Mouse (Mus musculus): ENCODE measurements at regions not wholly inside any gene's neighbourhood (a gene's known extent, or its start where the extent isn't known, plus 50 kb on each side); places are given as distances from the start of the nearest gene placed in this dataset.

- TF ChIP-seq POLR2A (IDR thresholded peaks at IDR 0.05; ENCODE audit: control insufficient read depth, low read depth, low read length) (no peak), CTCF (IDR thresholded peaks at IDR 0.05; ENCODE audit: control insufficient read depth, insufficient read depth, insufficient replicate concordance, low read depth, low read length) (no peak)
- Histone ChIP-seq H3K36me3 (ENCODE audit: control insufficient read depth, insufficient read depth, low read length) (no peaks in the 10 kb centered on the region), H3K27me3 (ENCODE audit: control insufficient read depth, insufficient read depth, low read length) (no peaks in the 10 kb centered on the region), H3K4me1 (ENCODE audit: control insufficient read depth, insufficient read depth, low read length) (no peaks in the 10 kb centered on the region; the same call in 1 of the 2 replicates), H3K27ac (ENCODE audit: control insufficient read depth, insufficient read depth, low read depth, low read length) (no peak overlapping the region), H3K4me3 (ENCODE audit: control insufficient read depth, low read depth, low read length) (peak overlapping the region; percentile 4; the same call in 1 of the 2 replicates)
These were observed 105.7 kb upstream of the Nt5e start for GRCm38 (mm10) chr9:88221276-88221675.

- no peak overlapping the region for H3K4me3 ChIP-seq (ENCODE audit: control insufficient read depth, low read depth, low read length)
- no peak overlapping the region for H3K27ac ChIP-seq (ENCODE audit: control insufficient read depth, insufficient read depth, low read depth, low read length)
- TF ChIP-seq POLR2A (IDR thresholded peaks at IDR 0.05; ENCODE audit: control insufficient read depth, low read depth, low read length): no peak
- peak; percentile 17; the same call in 1 of the 2 replicates for TF ChIP-seq CTCF (IDR thresholded peaks at IDR 0.05; ENCODE audit: control insufficient read depth, insufficient read depth, insufficient replicate concordance, low read depth, low read length)
- H3K27me3 ChIP-seq (ENCODE audit: control insufficient read depth, insufficient read depth, low read length): no peaks in the 10 kb centered on the region
- no peaks in the 10 kb centered on the region for H3K36me3 ChIP-seq (ENCODE audit: control insufficient read depth, insufficient read depth, low read length)
- no peaks in the 10 kb centered on the region; the same call in 1 of the 2 replicates for H3K4me1 ChIP-seq (ENCODE audit: control insufficient read depth, insufficient read depth, low read length)
These were observed 105.1 kb upstream of the Nt5e start for GRCm38 (mm10) chr9:88221850-88222353.

GRCm38 (mm10) chr9:88237126-88237525, 89.9 kb upstream of the Nt5e start:
- Histone ChIP-seq H3K27ac (ENCODE audit: control insufficient read depth, insufficient read depth, low read depth, low read length) (no peak overlapping the region), H3K4me3 (ENCODE audit: control insufficient read depth, low read depth, low read length) (no peak overlapping the region), H3K36me3 (ENCODE audit: control insufficient read depth, insufficient read depth, low read length) (no peaks in the 10 kb centered on the region), H3K27me3 (ENCODE audit: control insufficient read depth, insufficient read depth, low read length) (no peaks in the 10 kb centered on the region), H3K4me1 (ENCODE audit: control insufficient read depth, insufficient read depth, low read length) (peaks cover 2% of the 10 kb centered on the region; the same call in 1 of the 2 replicates)
- no peak for TF ChIP-seq CTCF (IDR thresholded peaks at IDR 0.05; ENCODE audit: control insufficient read depth, insufficient read depth, insufficient replicate concordance, low read depth, low read length)
- no peak for TF ChIP-seq POLR2A (IDR thresholded peaks at IDR 0.05; ENCODE audit: control insufficient read depth, low read depth, low read length)

- Histone ChIP-seq H3K27me3 (ENCODE audit: control insufficient read depth, insufficient read depth, low read length) (no peaks in the 10 kb centered on the region), H3K4me1 (ENCODE audit: control insufficient read depth, insufficient read depth, low read length) (peaks cover 2% of the 10 kb centered on the region; the same call in 1 of the 2 replicates), H3K27ac (ENCODE audit: control insufficient read depth, insufficient read depth, low read depth, low read length) (no peak overlapping the region), H3K4me3 (ENCODE audit: control insufficient read depth, low read depth, low read length) (no peak overlapping the region), H3K36me3 (ENCODE audit: control insufficient read depth, insufficient read depth, low read length) (no peaks in the 10 kb centered on the region)
- TF ChIP-seq POLR2A (IDR thresholded peaks at IDR 0.05; ENCODE audit: control insufficient read depth, low read depth, low read length): no peak
These were observed 88.7 kb upstream of the Nt5e start for GRCm38 (mm10) chr9:88238346-88238745.

GRCm38 (mm10) chr9:88240740-88241139, 86.3 kb upstream of the Nt5e start:
- H3K4me1 ChIP-seq (ENCODE audit: control insufficient read depth, insufficient read depth, low read length): peaks cover 2% of the 10 kb centered on the region; the same call in 1 of the 2 replicates
- H3K27ac ChIP-seq (ENCODE audit: control insufficient read depth, insufficient read depth, low read depth, low read length): no peak overlapping the region
- no peak overlapping the region for H3K4me3 ChIP-seq (ENCODE audit: control insufficient read depth, low read depth, low read length)
- H3K36me3 ChIP-seq (ENCODE audit: control insufficient read depth, insufficient read depth, low read length): no peaks in the 10 kb centered on the region
- H3K27me3 ChIP-seq (ENCODE audit: control insufficient read depth, insufficient read depth, low read length): no peaks in the 10 kb centered on the region
- TF ChIP-seq CTCF (IDR thresholded peaks at IDR 0.05; ENCODE audit: control insufficient read depth, insufficient read depth, insufficient replicate concordance, low read depth, low read length): no peak
- no peak for TF ChIP-seq POLR2A (IDR thresholded peaks at IDR 0.05; ENCODE audit: control insufficient read depth, low read depth, low read length)

GRCm38 (mm10) chr9:88241203-88241995, 85.6 kb upstream of the Nt5e start:
- H3K36me3 ChIP-seq (ENCODE audit: control insufficient read depth, insufficient read depth, low read length): no peaks in the 10 kb centered on the region
- H3K4me1 ChIP-seq (ENCODE audit: control insufficient read depth, insufficient read depth, low read length): peaks cover 2% of the 10 kb centered on the region; the same call in 1 of the 2 replicates
- TF ChIP-seq POLR2A (IDR thresholded peaks at IDR 0.05; ENCODE audit: control insufficient read depth, low read depth, low read length) (peak; percentile 14; the same call in 1 of the 2 replicates), CTCF (IDR thresholded peaks at IDR 0.05; ENCODE audit: control insufficient read depth, insufficient read depth, insufficient replicate concordance, low read depth, low read length) (peak; percentile 43; the same call in 1 of the 2 replicates)
- no peaks in the 10 kb centered on the region for H3K27me3 ChIP-seq (ENCODE audit: control insufficient read depth, insufficient read depth, low read length)
- peak overlapping the region; percentile 62; the same call in 1 of the 2 replicates for H3K4me3 ChIP-seq (ENCODE audit: control insufficient read depth, low read depth, low read length)
- no peak overlapping the region for H3K27ac ChIP-seq (ENCODE audit: control insufficient read depth, insufficient read depth, low read depth, low read length)

- H3K4me3 ChIP-seq (ENCODE audit: control insufficient read depth, low read depth, low read length): no peak overlapping the region
- no peak overlapping the region for H3K27ac ChIP-seq (ENCODE audit: control insufficient read depth, insufficient read depth, low read depth, low read length)
- no peak for TF ChIP-seq POLR2A (IDR thresholded peaks at IDR 0.05; ENCODE audit: control insufficient read depth, low read depth, low read length)
- TF ChIP-seq CTCF (IDR thresholded peaks at IDR 0.05; ENCODE audit: control insufficient read depth, insufficient read depth, insufficient replicate concordance, low read depth, low read length): no peak
- no peaks in the 10 kb centered on the region for H3K27me3 ChIP-seq (ENCODE audit: control insufficient read depth, insufficient read depth, low read length)
- no peaks in the 10 kb centered on the region for H3K36me3 ChIP-seq (ENCODE audit: control insufficient read depth, insufficient read depth, low read length)
- peaks cover 2% of the 10 kb centered on the region; the same call in 1 of the 2 replicates for H3K4me1 ChIP-seq (ENCODE audit: control insufficient read depth, insufficient read depth, low read length)
These were observed 84.5 kb upstream of the Nt5e start for GRCm38 (mm10) chr9:88242530-88242929.
